Mouse (Mus musculus) midbrain, embryonic 15.5 days (tissue): ENCODE results near the gene Cacna2d3. TPM values are rescaled to one million over a fixed set of nuclear protein-coding genes. Genes with fewer than 3 reads are reported as not detected.

Experiments
- ATAC-seq: fragments of 200-750 bp; cut with Nextera tagmentation; replicated peaks from 2 replicates; pipeline ENCODE4 v1.8.0; 2017; ENCODE audit warnings: moderate TSS enrichment
- H3K27ac ChIP-seq: fragments of 300-500 bp; sonication (generic); 2 replicates; pipeline ENCODE4 v1.5.1; 2015; ENCODE audit warnings: mild to moderate bottlenecking, inconsistent platforms
- H3K27me3 ChIP-seq: fragments of 300-500 bp; sonication (generic); replicated peaks from 2 replicates; pipeline ENCODE4 v1.6.1; 2015; ENCODE audit warnings: inconsistent platforms
- H3K36me3 ChIP-seq: fragments of 300-500 bp; sonication (generic); replicated peaks from 2 replicates; pipeline ENCODE4 v1.6.1; 2015; ENCODE audit warnings: inconsistent platforms
- H3K4me1 ChIP-seq: fragments of 300-500 bp; sonication (generic); 2 replicates; pipeline ENCODE4 v1.6.1; 2015; ENCODE audit warnings: inconsistent platforms
- H3K4me2 ChIP-seq: fragments of 300-500 bp; sonication (generic); 2 replicates; pipeline ENCODE4 v1.6.1; 2015; ENCODE audit warnings: inconsistent platforms, mild to moderate bottlenecking, moderate library complexity
- H3K4me3 ChIP-seq: fragments of 300-500 bp; sonication (generic); 2 replicates; pipeline ENCODE4 v1.5.1; 2015; ENCODE audit warnings: mild to moderate bottlenecking, inconsistent platforms
- H3K9ac ChIP-seq: fragments of 300-500 bp; sonication (generic); 2 replicates; pipeline ENCODE4 v1.6.1; 2015; ENCODE audit warnings: mild to moderate bottlenecking, inconsistent platforms
- H3K9me3 ChIP-seq: fragments of 300-500 bp; sonication (generic); 2 replicates; pipeline ENCODE4 v1.6.1; 2016; ENCODE audit warnings: inconsistent platforms
- WGBS: fragments of 180-500 bp; shearing (Covaris S2); methylation state at CpG from one replicate; pipeline ENCODE4 v1.1.7; 2015; ENCODE audit warnings: mixed read lengths; 5-methylcytosine and 5-hydroxymethylcytosine counted together
- polyA plus RNA-seq: library from polyadenylated mRNA; unstranded; fragments of >200 nt; fragmentation: Nextera tagmentation; extraction: Ambion mirVana; gene quantifications from 2 replicates; pipeline ENCODE4 v1.2.1, GENCODE M21; 2015

Gene Cacna2d3
- polyA plus RNA-seq, 1 experiment from 2014 or later, result 41.9 TPM

DNA sequence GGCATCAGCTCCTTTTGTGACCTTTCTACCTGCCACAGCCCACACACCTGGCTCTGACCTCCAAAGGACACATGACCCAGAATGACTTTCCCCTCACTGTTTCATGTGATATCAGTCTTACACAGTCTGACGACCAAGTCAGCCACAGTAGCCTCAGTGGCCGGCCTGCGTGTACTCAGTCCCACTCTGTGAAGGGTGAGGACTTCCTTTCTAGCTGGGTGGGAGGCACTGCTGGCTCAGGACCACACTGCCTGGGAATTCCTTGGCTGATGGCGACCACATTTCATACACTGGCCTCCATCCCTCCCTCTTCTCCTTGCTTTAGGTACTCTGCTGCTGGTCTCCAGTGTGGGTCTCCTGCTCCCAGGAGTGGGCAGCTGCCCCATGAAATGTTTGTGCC lies 700.4 kb downstream of the Cacna2d3 start:
- ATAC-seq, result no peak
- Histone ChIP-seq H3K4me1 (no peaks in the 10 kb centered on the region), H3K9ac (no peak overlapping the region), H3K9me3 (no peaks in the 10 kb centered on the region), H3K27me3 (no peaks in the 10 kb centered on the region), H3K4me3 (no peak overlapping the region), H3K4me2 (no peak overlapping the region), H3K36me3 (no peaks in the 10 kb centered on the region), H3K27ac (no peak overlapping the region)
- 93% methylated on average over 4 of the region's 4 CpGs for WGBS

DNA sequence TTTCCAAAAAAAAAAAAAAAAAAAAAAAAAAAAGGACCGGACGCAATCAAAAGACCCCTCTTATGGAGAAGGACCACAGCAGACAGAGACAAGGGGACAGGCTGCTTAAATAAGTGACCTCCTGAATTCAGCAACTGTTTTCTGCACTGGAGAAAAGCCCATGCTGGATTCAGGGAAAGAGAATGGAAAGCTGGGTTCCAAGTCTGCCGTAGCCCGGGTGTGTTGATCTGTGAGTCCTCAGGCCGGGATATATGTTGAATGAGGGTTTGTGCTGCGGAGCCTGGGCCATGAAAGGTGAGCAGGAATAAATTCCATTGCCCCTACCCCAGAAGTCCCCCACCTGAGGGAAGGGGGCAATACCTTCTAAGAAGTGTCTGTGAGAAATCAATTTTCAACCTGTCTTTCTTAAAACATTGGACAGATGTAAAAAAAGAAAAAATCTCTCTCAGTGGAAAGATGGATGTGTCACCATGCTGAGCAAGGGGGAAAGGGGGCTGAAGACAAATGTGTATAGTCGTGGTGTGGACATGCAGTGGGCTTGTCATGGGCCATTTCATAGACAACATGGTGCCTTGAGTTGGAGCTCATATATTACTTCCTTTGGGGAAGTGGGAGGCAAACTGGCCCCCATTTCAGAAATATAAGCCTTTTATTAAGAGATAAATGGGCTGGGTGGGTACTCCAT lies 703.2 kb downstream of the Cacna2d3 start:
- WGBS, result 13% methylated on average over 7 of the region's 7 CpGs
- no peak for ATAC-seq
- Histone ChIP-seq H3K9ac (no peak overlapping the region), H3K4me1 (0 out of 2 replicates have a peak, but pooled peaks cover 4% of the 10 kb centered on the region), H3K4me3 (no peak overlapping the region), H3K27ac (no peak overlapping the region), H3K4me2 (no peak overlapping the region), H3K36me3 (no peaks in the 10 kb centered on the region), H3K9me3 (no peaks in the 10 kb centered on the region), H3K27me3 (no peaks in the 10 kb centered on the region)

DNA sequence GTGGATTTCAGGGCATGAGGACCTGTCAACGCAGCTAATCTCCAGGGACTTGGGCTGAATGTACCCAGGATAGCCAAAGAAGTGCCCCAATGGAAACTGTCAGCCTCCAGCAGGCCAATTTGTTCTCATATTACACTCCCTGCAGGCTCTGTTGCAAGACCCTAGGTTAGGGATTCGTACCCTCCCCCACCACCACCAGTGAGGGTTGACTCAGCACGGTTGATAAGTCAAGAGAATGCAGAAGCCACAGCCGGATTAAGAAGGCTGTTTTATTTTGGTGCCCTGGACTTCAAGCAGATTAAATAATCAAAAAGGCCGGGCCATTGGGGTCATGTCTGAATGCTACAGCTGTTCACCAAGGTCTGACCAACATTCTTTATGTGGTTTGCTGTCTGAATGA lies 703.8 kb downstream of the Cacna2d3 start, which contains the start of gene Lrtm1:
Gene Lrtm1 (plus strand): TSS at position 326 of the 400 bp plus-strand sequence.
- Histone ChIP-seq H3K9ac (no peak within 1 kb of the TSS), H3K27ac (no peak within 1 kb of the TSS), H3K9me3 (no peaks in the 10 kb centered on the region), H3K4me2 (no peak within 1 kb of the TSS), H3K4me1 (0 out of 2 replicates have a peak, but pooled peaks cover 4% of the 10 kb centered on the region), H3K36me3 (no peaks in the 10 kb centered on the region), H3K4me3 (no peak within 1 kb of the TSS), H3K27me3 (no peaks in the 10 kb centered on the region)
- WGBS, result 6% methylated on average over 5 of the region's 5 CpGs
- ATAC-seq, result no peak

DNA sequence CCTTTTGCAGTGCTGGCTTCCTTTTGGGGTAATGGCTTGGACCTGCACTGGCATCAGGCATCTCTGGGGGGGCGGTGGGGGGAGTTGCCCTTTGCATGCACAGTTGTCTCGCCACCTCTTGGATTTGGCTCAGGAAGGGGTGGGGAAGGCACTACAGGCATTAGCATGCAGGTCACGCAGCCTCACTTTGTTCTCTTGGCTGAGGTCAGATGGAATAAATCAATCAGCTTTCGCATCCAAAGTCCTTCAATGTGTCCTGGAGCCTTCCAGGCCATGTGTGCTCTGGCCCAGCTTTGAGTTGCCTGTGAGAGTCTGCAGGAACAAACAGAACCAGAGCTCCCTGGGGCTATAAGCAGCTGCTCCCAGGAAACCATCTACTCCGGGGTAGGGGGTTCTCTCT lies 705.8 kb downstream of the Cacna2d3 start:
- H3K4me1 ChIP-seq, result 0 out of 2 replicates have a peak, but pooled peaks cover 4% of the 10 kb centered on the region
- H3K9me3 ChIP-seq, result no peaks in the 10 kb centered on the region
- H3K27me3 ChIP-seq, result no peaks in the 10 kb centered on the region
- no peak overlapping the region for H3K27ac ChIP-seq
- whole genome bisulfite sequencing, result 29% methylated on average over 5 of the region's 5 CpGs
- H3K36me3 ChIP-seq, result no peaks in the 10 kb centered on the region
- H3K4me2 ChIP-seq, result no peak overlapping the region
- no peak overlapping the region for H3K4me3 ChIP-seq
- no peak overlapping the region for H3K9ac ChIP-seq
- no peak for ATAC-seq

DNA sequence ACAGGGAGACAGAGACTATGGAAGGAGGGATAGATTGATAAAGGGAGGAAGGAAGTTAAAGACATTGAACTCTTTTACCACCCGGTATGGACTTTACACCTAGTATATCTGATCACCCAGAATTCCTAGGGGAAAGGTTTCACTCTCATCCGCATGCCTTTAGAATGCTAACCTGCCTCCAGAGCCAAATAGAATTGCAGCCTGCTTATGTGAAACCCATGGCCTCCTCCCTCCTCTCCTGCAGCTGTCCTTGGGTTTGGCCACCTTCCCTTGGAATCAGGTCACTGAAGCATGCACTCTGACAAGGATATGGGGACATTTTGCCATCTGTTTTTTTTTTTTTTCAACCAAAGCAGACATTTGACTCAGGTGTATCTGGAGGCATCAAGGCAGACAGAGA lies 707.0 kb downstream of the Cacna2d3 start:
- Histone ChIP-seq H3K27ac (no peak overlapping the region), H3K4me1 (peaks cover 9% of the 10 kb centered on the region; the same call in 1 of the 2 replicates), H3K9me3 (no peaks in the 10 kb centered on the region), H3K36me3 (no peaks in the 10 kb centered on the region), H3K4me3 (no peak overlapping the region), H3K27me3 (no peaks in the 10 kb centered on the region), H3K4me2 (no peak overlapping the region), H3K9ac (no peak overlapping the region)
- ATAC-seq, result no peak
- 78% methylated on average over 2 of the region's 2 CpGs for WGBS

DNA sequence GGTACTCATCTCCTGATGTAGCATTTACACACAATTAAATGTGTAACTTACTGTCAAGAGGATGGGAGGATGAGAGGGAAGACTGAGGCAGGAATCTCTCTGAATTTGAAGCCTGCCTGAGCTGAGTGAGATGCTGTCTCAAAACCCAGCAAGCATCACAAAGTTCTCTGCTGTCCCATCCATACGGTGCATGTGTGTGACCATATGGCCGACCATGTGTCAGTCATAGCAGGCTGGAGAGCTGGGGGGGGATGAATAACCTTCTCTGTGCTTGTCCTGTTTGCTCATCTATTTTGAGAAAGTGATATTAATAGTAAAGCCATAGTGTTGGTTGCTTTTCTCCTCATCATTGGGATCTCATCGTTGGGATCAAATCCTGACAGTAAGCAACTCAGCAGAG lies 708.5 kb downstream of the Cacna2d3 start:
- Histone ChIP-seq H3K36me3 (no peaks in the 10 kb centered on the region), H3K4me2 (no peak overlapping the region), H3K9me3 (no peaks in the 10 kb centered on the region), H3K4me3 (no peak overlapping the region), H3K4me1 (peaks cover 9% of the 10 kb centered on the region; the same call in 1 of the 2 replicates), H3K9ac (no peak overlapping the region), H3K27ac (no peak overlapping the region), H3K27me3 (no peaks in the 10 kb centered on the region)
- WGBS, result 79% methylated on average over 3 of the region's 3 CpGs
- no peak for ATAC-seq

DNA sequence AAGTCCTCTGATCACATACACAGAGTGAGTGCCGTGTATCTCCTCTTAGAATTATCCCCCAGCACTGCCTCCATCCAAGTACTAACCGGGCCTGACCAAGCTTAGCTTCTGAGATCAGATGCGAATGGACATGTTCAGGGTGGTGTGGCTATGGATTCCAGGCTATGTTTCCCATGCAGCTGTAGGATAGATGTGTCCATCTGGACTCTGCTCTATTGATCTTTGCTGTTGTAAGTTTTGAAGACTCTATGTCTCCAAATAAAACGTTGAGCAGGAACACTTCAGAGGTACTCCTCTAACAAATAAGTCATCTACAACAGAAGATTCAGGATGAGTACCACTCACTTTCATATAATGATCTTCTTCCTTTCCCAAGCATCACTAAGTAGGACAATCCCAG lies 712.0 kb downstream of the Cacna2d3 start:
- no peaks in the 10 kb centered on the region for H3K9me3 ChIP-seq
- no peak overlapping the region for H3K4me2 ChIP-seq
- H3K27me3 ChIP-seq, result no peaks in the 10 kb centered on the region
- H3K4me3 ChIP-seq, result no peak overlapping the region
- H3K27ac ChIP-seq, result no peak overlapping the region
- H3K4me1 ChIP-seq, result peaks cover 5% of the 10 kb centered on the region; the same call in 1 of the 2 replicates
- WGBS, result 91% methylated on average over 4 of the region's 4 CpGs
- no peak for ATAC-seq
- H3K9ac ChIP-seq, result no peak overlapping the region
- H3K36me3 ChIP-seq, result no peaks in the 10 kb centered on the region

DNA sequence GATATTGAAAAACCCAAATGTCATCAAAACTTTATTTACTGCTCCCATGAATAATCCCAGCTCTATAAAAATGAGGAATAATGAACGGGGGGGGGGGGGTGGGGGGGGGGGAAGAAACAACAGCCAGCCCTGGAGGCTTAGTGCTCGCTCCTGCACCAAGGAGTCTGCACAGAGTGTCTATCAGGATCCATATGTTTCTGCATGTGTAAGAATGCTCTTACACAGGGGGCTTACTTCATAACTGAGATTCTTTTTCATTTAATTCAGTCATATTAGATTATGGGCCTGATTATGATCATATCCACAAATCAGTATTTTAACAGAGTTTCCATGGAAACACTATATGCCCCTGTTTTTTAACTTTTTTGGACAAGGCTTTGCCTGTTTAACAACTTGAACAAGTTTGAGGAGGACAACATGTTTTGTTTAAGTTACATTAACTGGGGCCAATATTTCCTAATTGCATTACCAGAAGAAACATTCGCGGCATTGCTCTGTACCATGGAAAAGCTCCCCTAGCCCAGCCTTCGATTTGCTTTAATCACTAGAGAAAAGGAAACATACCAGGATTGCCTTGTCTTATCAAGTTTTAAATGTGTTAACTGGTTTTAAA lies 716.3 kb downstream of the Cacna2d3 start:
- Histone ChIP-seq H3K9me3 (no peaks in the 10 kb centered on the region), H3K9ac (no peak overlapping the region), H3K4me2 (no peak overlapping the region), H3K4me3 (no peak overlapping the region), H3K27me3 (no peaks in the 10 kb centered on the region), H3K4me1 (peaks cover 1% of the 10 kb centered on the region; the same call in 1 of the 2 replicates), H3K36me3 (no peaks in the 10 kb centered on the region), H3K27ac (no peak overlapping the region)
- ATAC-seq, result no peak
- 88% methylated on average over 4 of the region's 5 CpGs for WGBS

DNA sequence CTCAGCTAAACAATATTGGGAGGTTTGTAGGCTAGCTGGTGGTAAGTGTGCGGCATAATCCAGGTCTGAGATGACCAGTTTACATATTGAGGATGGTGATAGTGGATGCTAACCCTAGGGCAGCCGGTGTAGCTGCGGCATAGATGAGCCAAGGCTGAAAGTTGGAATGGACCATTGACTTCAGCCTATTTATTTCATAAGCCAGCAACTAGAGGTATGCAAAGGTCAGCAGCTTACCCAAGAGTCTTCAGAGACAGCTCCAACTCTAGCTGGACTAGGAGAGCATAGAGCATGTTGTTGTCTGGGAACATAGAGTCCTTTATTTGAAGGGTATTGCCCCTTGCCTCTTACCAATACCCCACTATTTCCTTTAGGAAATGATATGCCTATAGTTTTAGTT lies 725.1 kb downstream of the Cacna2d3 start:
- WGBS, result 97% methylated on average over 3 of the region's 3 CpGs
- no peaks in the 10 kb centered on the region for H3K27me3 ChIP-seq
- ATAC-seq, result no peak
- H3K4me2 ChIP-seq, result no peak overlapping the region
- no peak overlapping the region for H3K9ac ChIP-seq
- no peak overlapping the region for H3K4me3 ChIP-seq
- no peaks in the 10 kb centered on the region for H3K36me3 ChIP-seq
- no peaks in the 10 kb centered on the region for H3K9me3 ChIP-seq
- no peak overlapping the region for H3K27ac ChIP-seq
- no peaks in the 10 kb centered on the region for H3K4me1 ChIP-seq

DNA sequence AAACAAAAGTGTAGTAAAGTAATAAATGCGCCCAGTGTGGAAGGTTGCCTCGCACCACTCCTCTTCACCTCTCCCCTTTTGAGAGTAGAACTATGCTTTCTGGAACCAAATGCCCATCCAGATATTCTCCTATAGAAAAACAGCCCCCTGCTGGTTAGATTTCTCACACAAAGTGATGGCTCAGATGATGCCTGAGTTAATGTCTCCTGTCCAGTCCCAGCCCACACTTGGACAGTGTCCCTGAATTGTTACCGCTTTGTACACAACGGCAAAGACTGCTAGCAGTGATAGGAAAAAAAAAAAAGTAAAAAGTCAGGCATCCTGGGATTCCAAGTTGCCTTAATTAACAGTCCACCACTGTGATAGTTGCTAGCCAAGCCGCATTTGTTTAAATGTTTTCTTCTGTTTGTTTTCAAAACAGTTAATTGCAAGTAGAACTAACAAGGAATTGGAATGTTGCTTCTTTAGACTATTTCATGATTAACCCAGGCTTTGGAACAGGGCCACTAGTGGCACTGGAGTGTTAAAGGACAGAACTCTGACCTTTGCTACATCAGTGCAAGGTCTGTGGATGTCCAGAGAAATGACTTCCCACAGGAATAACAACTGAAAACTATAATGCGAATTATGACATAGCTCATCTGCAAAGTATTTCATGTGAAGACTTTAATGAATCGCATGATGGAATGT lies 733.3 kb downstream of the Cacna2d3 start:
- Histone ChIP-seq H3K9ac (no peak overlapping the region), H3K27ac (no peak overlapping the region), H3K4me2 (no peak overlapping the region), H3K27me3 (no peaks in the 10 kb centered on the region), H3K36me3 (no peaks in the 10 kb centered on the region), H3K4me3 (no peak overlapping the region), H3K4me1 (no peaks in the 10 kb centered on the region), H3K9me3 (no peaks in the 10 kb centered on the region)
- no peak for ATAC-seq
- 90% methylated on average over 7 of the region's 7 CpGs for WGBS

DNA sequence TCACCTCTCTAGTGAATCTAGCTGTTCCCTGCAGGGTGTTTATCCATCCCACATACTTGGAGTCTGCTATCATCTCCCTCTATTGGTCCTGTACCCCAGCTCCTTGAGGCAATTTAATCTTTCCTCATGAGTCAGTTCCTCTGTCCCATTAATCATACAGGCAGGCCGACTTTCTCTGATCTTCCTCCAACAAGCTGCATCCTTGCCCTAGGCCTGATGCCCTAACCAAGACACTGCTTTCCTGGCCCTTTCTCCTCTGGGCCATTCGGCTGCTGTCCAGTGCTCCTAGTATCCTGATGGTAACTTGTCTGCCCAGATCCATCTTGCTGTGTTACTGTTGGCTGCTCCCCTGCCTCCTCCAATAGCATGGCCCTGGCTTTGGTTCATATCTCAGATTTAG lies 737.4 kb downstream of the Cacna2d3 start:
- H3K4me1 ChIP-seq, result no peaks in the 10 kb centered on the region
- H3K9ac ChIP-seq, result no peak overlapping the region
- H3K27ac ChIP-seq, result no peak overlapping the region
- ATAC-seq, result no peak
- no peaks in the 10 kb centered on the region for H3K36me3 ChIP-seq
- no peak overlapping the region for H3K4me2 ChIP-seq
- no peak overlapping the region for H3K4me3 ChIP-seq
- no peaks in the 10 kb centered on the region for H3K27me3 ChIP-seq
- H3K9me3 ChIP-seq, result no peaks in the 10 kb centered on the region
- 88% methylated on average over 2 of the region's 2 CpGs for WGBS

DNA sequence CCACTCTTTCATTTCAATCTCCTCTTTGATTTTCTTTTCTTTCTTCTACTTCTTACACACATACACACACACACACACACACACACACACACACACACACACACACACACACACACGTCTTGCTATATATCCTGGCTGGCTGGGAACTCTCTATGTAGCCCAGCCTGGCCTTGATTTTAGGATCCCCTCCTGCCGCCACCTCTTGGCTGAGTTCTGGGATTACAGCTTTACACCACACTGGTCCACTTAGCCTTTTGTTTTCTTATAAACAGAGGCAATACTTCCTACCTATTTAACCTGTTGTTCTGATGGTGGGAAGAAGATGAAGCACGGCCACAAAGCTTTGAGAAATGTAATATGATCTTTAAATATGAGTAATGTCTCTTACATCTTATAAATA lies 741.2 kb downstream of the Cacna2d3 start:
- ATAC-seq, result no peak
- Histone ChIP-seq H3K9me3 (no peaks in the 10 kb centered on the region), H3K4me2 (no peak overlapping the region), H3K9ac (no peak overlapping the region), H3K4me3 (no peak overlapping the region), H3K27ac (no peak overlapping the region), H3K27me3 (no peaks in the 10 kb centered on the region), H3K36me3 (no peaks in the 10 kb centered on the region), H3K4me1 (no peaks in the 10 kb centered on the region)
- WGBS, result 36% methylated on average over 3 of the region's 3 CpGs
